Mouse (Mus musculus): Measurements from ENCODE around the gene Clip2. TPM values are rescaled to one million over a fixed set of nuclear protein-coding genes. Genes with fewer than 3 reads are reported as not detected.

Gene Clip2
- polyA plus RNA-seq, 1 experiment from 2014 or later = 15.4 TPM

DNA sequence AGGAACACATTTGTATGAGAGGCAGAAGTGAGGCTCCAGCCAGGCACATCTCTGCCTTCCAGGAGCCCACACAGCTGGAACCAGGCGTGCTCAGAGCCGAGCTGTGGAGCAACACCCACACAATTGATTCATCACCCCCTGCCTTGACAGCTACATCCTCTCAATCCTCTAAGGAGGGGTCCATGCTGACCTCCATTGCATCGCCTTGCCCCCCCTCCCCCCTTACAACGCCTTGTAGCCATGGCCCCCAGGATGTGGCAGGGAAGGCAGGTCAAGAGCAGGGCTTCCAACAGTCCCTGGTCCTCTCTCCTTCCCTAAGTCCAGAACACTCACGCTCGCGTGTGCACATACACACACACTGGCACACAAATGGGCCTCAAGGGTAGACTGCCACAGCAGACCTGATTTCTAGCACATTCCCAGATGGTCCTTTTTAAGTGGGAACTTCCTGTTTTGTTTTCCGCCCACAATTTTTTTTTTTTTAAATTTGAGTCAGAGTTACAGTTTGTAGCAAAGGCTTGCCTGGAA, 16.8 kb upstream of the Clip2 start:
- Histone ChIP-seq H3K4me2 (ENCODE audit: low read depth, low read length) (no peak overlapping the region), H3K4me1 (ENCODE audit: control insufficient read depth, insufficient read depth, low read length) (peaks cover 4% of the 10 kb centered on the region; the same call in 1 of the 2 replicates), H3K4me3 (ENCODE audit: low read depth, low read length) (no peak overlapping the region), H3K36me3 (ENCODE audit: control insufficient read depth, insufficient read depth, low read length) (no peaks in the 10 kb centered on the region), H3K9ac (replicated peaks; ENCODE audit: low read depth, low read length) (no peak overlapping the region), H3K27ac (ENCODE audit: low read depth, low read length) (no peak overlapping the region), H3K9me3 (ENCODE audit: control insufficient read depth, low read length) (no peaks in the 10 kb centered on the region), H3K27me3 (ENCODE audit: control insufficient read depth, insufficient read depth, low read length) (no peaks in the 10 kb centered on the region)
- 71% methylated on average over 8 of the region's 8 CpGs for WGBS
- no peak for ATAC-seq (ENCODE audit: low read depth)

DNA sequence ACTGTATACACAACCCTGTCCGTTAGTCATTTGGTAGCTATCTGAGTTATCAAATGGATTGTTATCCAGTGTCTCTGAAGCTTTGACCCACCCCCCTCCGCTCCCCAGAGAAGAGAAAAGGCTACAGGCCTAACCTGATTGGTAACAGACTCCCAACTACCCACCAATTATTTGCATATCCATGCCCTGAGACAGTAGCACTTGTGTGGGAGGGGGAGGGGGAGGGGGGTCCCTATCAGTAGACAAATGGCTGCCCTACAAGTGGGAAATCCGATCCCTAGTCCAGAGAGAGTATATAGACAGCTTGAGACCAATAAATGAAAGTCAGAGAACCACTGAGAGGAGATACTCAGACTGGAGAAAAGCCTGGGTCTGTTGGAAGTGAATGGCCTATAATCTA, 15.8 kb upstream of the Clip2 start:
- H3K36me3 ChIP-seq (ENCODE audit: control insufficient read depth, insufficient read depth, low read length) = no peaks in the 10 kb centered on the region
- WGBS = 67% methylated on average over 3 of the region's 3 CpGs
- H3K9ac ChIP-seq (replicated peaks; ENCODE audit: low read depth, low read length) = no peak overlapping the region
- H3K4me3 ChIP-seq (ENCODE audit: low read depth, low read length) = no peak overlapping the region
- no peaks in the 10 kb centered on the region for H3K27me3 ChIP-seq (ENCODE audit: control insufficient read depth, insufficient read depth, low read length)
- no peak for ATAC-seq (ENCODE audit: low read depth)
- H3K4me1 ChIP-seq (ENCODE audit: control insufficient read depth, insufficient read depth, low read length) = peaks cover 4% of the 10 kb centered on the region; the same call in 1 of the 2 replicates
- no peak overlapping the region for H3K27ac ChIP-seq (ENCODE audit: low read depth, low read length)
- H3K9me3 ChIP-seq (ENCODE audit: control insufficient read depth, low read length) = no peaks in the 10 kb centered on the region
- no peak overlapping the region for H3K4me2 ChIP-seq (ENCODE audit: low read depth, low read length)

DNA sequence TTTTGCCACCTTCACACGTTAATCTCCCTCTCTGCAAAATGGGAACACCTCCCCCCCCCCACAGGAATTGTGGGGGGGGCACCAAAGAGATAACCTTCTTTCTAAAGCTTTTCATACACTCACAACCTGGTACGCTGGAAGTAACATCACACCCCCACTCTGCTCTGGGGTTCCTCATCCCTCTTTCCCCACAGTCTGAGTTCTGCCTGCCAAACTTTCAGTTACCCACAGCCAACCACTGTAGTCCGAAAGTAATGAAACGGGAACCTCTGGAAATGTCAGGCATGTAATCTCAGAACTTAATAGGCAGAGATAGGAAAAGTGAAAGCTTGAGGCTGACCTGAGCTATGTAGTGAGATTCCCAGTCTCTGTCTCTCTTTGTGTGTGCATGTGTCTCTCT, 15.2 kb upstream of the Clip2 start:
- no peak for ATAC-seq (ENCODE audit: low read depth)
- H3K4me3 ChIP-seq (ENCODE audit: low read depth, low read length) = no peak overlapping the region
- WGBS = 90% methylated on average over 4 of the region's 4 CpGs
- H3K4me2 ChIP-seq (ENCODE audit: low read depth, low read length) = no peak overlapping the region
- no peak overlapping the region for H3K27ac ChIP-seq (ENCODE audit: low read depth, low read length)
- peaks cover 2% of the 10 kb centered on the region; the same call in 1 of the 2 replicates for H3K4me1 ChIP-seq (ENCODE audit: control insufficient read depth, insufficient read depth, low read length)
- no peaks in the 10 kb centered on the region for H3K9me3 ChIP-seq (ENCODE audit: control insufficient read depth, low read length)
- H3K9ac ChIP-seq (replicated peaks; ENCODE audit: low read depth, low read length) = no peak overlapping the region
- H3K27me3 ChIP-seq (ENCODE audit: control insufficient read depth, insufficient read depth, low read length) = no peaks in the 10 kb centered on the region
- no peaks in the 10 kb centered on the region for H3K36me3 ChIP-seq (ENCODE audit: control insufficient read depth, insufficient read depth, low read length)

DNA sequence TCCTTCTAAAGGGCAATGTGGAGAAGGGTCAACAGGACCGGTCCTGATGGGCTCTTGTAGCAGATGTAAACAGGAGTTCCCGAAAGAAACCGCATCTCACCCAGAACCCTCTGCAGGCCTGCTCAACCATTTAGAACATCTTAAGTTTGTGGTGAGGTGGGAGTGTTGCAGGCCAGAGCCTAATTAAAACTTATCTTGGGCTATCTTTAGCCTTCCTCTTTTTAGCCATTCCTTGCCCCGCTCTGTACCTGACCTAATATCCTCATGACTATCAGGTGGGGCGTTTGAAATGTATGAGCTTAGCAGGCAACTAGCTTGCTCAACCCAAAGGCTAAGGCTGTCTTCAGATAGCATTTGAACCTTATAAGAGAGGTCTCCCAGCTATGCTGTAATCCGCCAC, 13.5 kb upstream of the Clip2 start:
- H3K27ac ChIP-seq (ENCODE audit: low read depth, low read length) = no peak overlapping the region
- no peak for ATAC-seq (ENCODE audit: low read depth)
- WGBS = 91% methylated on average over 6 of the region's 6 CpGs

DNA sequence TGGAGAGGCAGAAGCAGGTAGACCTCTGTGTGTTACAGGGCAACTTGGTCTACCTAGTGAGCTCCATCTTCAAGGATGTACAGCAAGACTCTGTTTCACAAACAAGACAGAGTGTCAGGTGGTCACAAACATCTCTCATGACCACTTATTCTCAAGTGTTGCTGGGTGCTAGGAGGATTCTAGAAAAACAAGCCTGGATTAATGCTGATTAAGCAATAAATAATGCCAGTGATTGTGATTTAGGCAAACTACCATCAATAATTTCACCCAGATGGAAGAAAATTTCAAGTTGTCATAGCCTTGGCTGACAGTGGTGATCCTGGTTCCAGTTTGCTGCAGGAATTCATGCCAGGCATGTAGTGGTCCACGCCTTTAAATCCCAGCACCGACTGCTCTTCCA, 12.0 kb upstream of the Clip2 start:
- 96% methylated on average over 2 of the region's 2 CpGs for WGBS
- H3K4me2 ChIP-seq (ENCODE audit: low read depth, low read length) = no peak overlapping the region
- ATAC-seq (ENCODE audit: low read depth) = no peak
- H3K9ac ChIP-seq (replicated peaks; ENCODE audit: low read depth, low read length) = no peak overlapping the region
- H3K4me1 ChIP-seq (ENCODE audit: control insufficient read depth, insufficient read depth, low read length) = no peaks in the 10 kb centered on the region
- no peak overlapping the region for H3K4me3 ChIP-seq (ENCODE audit: low read depth, low read length)
- H3K36me3 ChIP-seq (ENCODE audit: control insufficient read depth, insufficient read depth, low read length) = no peaks in the 10 kb centered on the region
- no peaks in the 10 kb centered on the region for H3K27me3 ChIP-seq (ENCODE audit: control insufficient read depth, insufficient read depth, low read length)
- H3K9me3 ChIP-seq (ENCODE audit: control insufficient read depth, low read length) = no peaks in the 10 kb centered on the region
- H3K27ac ChIP-seq (ENCODE audit: low read depth, low read length) = no peak overlapping the region

More for the DNA sequence above, 13.5 kb upstream of the Clip2 start:
- no peak overlapping the region for H3K4me2 ChIP-seq (ENCODE audit: low read depth, low read length)
- no peaks in the 10 kb centered on the region for H3K9me3 ChIP-seq (ENCODE audit: control insufficient read depth, low read length)
- H3K36me3 ChIP-seq (ENCODE audit: control insufficient read depth, insufficient read depth, low read length) = no peaks in the 10 kb centered on the region
- H3K9ac ChIP-seq (replicated peaks; ENCODE audit: low read depth, low read length) = no peak overlapping the region
- H3K27me3 ChIP-seq (ENCODE audit: control insufficient read depth, insufficient read depth, low read length) = no peaks in the 10 kb centered on the region
- H3K4me3 ChIP-seq (ENCODE audit: low read depth, low read length) = no peak overlapping the region
- H3K4me1 ChIP-seq (ENCODE audit: control insufficient read depth, insufficient read depth, low read length) = no peaks in the 10 kb centered on the region

DNA sequence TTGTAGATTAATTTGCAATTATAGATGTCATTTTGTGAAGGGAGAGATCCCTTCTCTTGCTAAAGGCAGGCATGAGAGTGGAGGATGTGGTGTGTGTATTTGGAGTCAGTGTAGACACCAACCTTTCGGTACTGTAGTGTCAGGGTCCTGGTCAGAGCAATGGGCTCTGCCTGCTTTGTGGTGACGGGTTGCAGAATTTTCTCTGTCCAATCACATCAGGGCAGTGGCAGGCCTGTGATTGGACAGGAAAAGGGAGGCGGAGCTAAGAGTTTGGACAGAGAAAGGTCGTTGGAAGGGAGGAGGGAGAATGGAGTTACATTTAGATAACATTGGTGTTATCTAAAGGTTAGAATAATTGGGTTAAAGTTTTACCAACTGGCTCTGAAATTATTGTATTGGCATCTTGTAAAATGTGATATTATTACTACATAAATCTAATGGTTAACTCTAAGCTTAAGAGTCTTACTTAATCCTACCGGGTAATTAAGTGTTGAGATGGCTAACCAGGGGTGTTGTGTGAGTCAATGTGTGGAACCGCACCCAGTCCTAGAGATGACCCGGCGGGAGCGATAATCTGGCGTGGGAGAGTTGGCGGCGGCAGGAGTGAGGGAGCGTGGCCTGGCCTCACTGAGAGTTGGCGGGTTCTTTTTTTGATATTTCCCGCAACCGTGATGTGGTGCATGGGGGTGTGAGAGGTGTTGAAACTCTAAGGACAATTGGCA, 8.4 kb upstream of the Clip2 start:
- Histone ChIP-seq H3K4me3 (ENCODE audit: low read depth, low read length) (no peak overlapping the region), H3K4me2 (ENCODE audit: low read depth, low read length) (no peak overlapping the region), H3K27ac (ENCODE audit: low read depth, low read length) (no peak overlapping the region), H3K36me3 (ENCODE audit: control insufficient read depth, insufficient read depth, low read length) (no peaks in the 10 kb centered on the region), H3K27me3 (ENCODE audit: control insufficient read depth, insufficient read depth, low read length) (no peaks in the 10 kb centered on the region), H3K9me3 (ENCODE audit: control insufficient read depth, low read length) (no peaks in the 10 kb centered on the region), H3K4me1 (ENCODE audit: control insufficient read depth, insufficient read depth, low read length) (peaks cover 1% of the 10 kb centered on the region; the same call in 1 of the 2 replicates), H3K9ac (replicated peaks; ENCODE audit: low read depth, low read length) (no peak overlapping the region)
- WGBS = 83% methylated on average over 16 of the region's 16 CpGs
- ATAC-seq (ENCODE audit: low read depth) = no peak

DNA sequence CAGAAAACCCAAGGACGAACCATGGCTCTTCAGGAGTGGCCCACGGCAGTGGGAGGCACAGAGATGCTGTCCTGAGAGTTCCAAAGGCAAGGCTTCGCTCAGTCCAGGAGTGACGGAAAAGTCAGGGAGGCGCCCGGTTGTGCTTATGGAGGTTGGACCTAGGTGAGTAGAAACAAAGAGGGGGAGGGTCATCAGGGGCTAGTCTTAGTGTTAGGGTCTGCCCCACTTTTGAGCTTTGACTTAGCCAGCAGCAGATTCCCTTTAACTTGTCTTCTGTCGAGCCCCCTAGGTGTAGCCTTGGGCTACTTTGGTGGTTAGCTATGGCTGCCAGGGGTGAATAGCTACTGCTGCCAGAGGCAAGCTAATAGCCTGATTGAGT, 7.8 kb upstream of the Clip2 start, which contains the start of gene Syna:
Gene Syna, minus strand, starts transcription at position 101 of the 379 bp plus-strand sequence.
- ATAC-seq (ENCODE audit: low read depth) = no peak
- Histone ChIP-seq H3K4me1 (ENCODE audit: control insufficient read depth, insufficient read depth, low read length) (peaks cover 5% of the 10 kb centered on the region; the same call in 1 of the 2 replicates), H3K36me3 (ENCODE audit: control insufficient read depth, insufficient read depth, low read length) (no peaks in the 10 kb centered on the region), H3K27ac (ENCODE audit: low read depth, low read length) (no peak within 1 kb of the TSS), H3K4me3 (ENCODE audit: low read depth, low read length) (no peak within 1 kb of the TSS), H3K9ac (replicated peaks; ENCODE audit: low read depth, low read length) (no peak within 1 kb of the TSS), H3K9me3 (ENCODE audit: control insufficient read depth, low read length) (no peaks in the 10 kb centered on the region), H3K4me2 (ENCODE audit: low read depth, low read length) (no peak within 1 kb of the TSS), H3K27me3 (ENCODE audit: control insufficient read depth, insufficient read depth, low read length) (no peaks in the 10 kb centered on the region)
- WGBS = 90% methylated on average over 7 of the region's 7 CpGs

DNA sequence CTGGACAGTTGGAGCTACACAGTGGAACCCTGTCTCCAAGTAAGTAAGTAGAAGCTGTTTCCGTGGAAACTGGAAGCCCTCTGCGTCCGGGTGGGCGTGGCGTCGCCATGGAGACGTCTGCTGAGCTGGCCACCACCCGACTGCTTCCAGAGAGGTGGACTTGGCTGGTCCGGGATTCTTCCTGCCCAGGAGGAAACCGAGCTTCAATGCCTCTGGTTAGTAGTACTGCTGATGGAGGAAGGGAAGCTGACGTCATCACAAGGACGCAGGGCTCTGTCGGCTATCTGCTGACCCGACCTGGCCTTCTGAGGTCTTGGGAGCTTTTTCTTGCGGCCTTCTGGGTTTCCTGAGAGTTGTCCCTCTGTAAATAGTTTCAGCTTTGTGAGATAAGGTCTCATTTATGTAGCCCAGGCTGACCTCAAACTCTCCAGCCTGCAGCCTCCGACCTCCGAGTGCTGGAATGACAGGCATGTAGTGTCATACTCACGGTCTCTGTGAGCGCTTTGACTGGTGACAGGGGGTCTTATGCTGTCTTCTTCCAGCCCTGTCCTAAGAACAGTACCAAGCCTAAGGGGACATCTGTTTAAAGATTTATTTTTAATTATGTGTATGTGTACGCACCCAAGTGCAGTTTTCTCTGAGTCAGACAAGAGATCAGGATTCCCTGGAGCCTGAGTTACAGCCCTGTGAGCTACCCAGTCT, 3.4 kb upstream of the Clip2 start:
- no peak for ATAC-seq (ENCODE audit: low read depth)

DNA sequence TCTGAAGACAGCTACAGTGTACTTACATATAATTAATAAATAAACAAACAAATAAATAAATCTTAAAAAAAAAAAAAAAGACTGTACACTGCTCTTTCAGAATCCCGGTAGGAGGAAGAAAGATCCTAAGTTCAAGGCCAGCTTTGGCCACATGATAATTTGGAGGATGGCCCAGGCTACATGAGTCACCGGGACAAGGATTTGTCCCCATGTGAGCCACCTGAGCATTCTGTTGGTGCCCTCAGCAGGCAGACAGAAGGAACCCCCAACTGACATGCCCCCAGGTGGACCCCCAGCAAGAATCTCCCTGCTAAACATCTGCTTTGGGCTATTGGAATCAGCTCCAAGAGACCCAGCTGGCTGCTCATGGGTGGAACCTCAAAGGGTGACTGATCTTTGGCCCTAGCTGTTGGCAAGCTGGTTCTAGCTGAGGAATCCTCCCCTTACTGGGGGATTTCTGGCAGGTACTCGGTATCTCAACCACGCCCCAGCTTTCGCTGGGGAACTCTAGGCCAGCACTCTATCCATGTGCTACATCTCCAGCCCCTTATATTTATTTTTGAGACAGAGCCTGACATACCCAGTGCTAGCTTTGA, 1.8 kb upstream of the Clip2 start:
- no peak overlapping the region for H3K4me3 ChIP-seq (ENCODE audit: low read depth, low read length)
- WGBS = 81% methylated on average over 5 of the region's 5 CpGs
- peaks cover 20% of the 10 kb centered on the region for H3K4me1 ChIP-seq (ENCODE audit: control insufficient read depth, insufficient read depth, low read length)

More for the DNA sequence above, 3.4 kb upstream of the Clip2 start:
- 13% methylated on average over 20 of the region's 20 CpGs for WGBS
- H3K27ac ChIP-seq (ENCODE audit: low read depth, low read length) = peak overlapping the region; percentile 6; the same call in 1 of the 2 replicates
- no peaks in the 10 kb centered on the region for H3K9me3 ChIP-seq (ENCODE audit: control insufficient read depth, low read length)
- H3K9ac ChIP-seq (replicated peaks; ENCODE audit: low read depth, low read length) = no peak overlapping the region
- peaks cover 6% of the 10 kb centered on the region for H3K4me1 ChIP-seq (ENCODE audit: control insufficient read depth, insufficient read depth, low read length)
- no peaks in the 10 kb centered on the region for H3K36me3 ChIP-seq (ENCODE audit: control insufficient read depth, insufficient read depth, low read length)
- H3K27me3 ChIP-seq (ENCODE audit: control insufficient read depth, insufficient read depth, low read length) = no peaks in the 10 kb centered on the region
- peak overlapping the region; percentile 5; the same call in 1 of the 2 replicates for H3K4me2 ChIP-seq (ENCODE audit: low read depth, low read length)
- H3K4me3 ChIP-seq (ENCODE audit: low read depth, low read length) = no peak overlapping the region

More for the DNA sequence above, 1.8 kb upstream of the Clip2 start:
- Histone ChIP-seq H3K27me3 (ENCODE audit: control insufficient read depth, insufficient read depth, low read length) (no peaks in the 10 kb centered on the region), H3K36me3 (ENCODE audit: control insufficient read depth, insufficient read depth, low read length) (no peaks in the 10 kb centered on the region), H3K4me2 (ENCODE audit: low read depth, low read length) (no peak overlapping the region), H3K9ac (replicated peaks; ENCODE audit: low read depth, low read length) (no peak overlapping the region), H3K27ac (ENCODE audit: low read depth, low read length) (no peak overlapping the region), H3K9me3 (ENCODE audit: control insufficient read depth, low read length) (no peaks in the 10 kb centered on the region)
- ATAC-seq (ENCODE audit: low read depth) = no peak

Measured in neural tube, embryonic 14.5 days (tissue).